Mouse (Mus musculus): Measurements from ENCODE around the gene Cped1.

The Cped1 gene

GRCm38 (mm10) chr6:22000086-22000485 is 14.4 kb downstream of the Cped1 start:
- peak; percentile 65 for DNase-seq (ENCODE audit: low spot score)

- DNase-seq (ENCODE audit: low spot score): no peak
Measured at GRCm38 (mm10) chr6:22000881-22001280, 15.2 kb downstream of the Cped1 start.

- no peak for DNase-seq (ENCODE audit: low spot score)
Measured at GRCm38 (mm10) chr6:22001284-22001916, 15.7 kb downstream of the Cped1 start.

GRCm38 (mm10) chr6:22002521-22003199 is 16.9 kb downstream of the Cped1 start:
- no peak for DNase-seq (ENCODE audit: low spot score)

GRCm38 (mm10) chr6:22003200-22003587 is 17.5 kb downstream of the Cped1 start:
- DNase-seq (ENCODE audit: low spot score): peak; percentile 79

GRCm38 (mm10) chr6:22003959-22004543 is 18.3 kb downstream of the Cped1 start:
- no peak for DNase-seq (ENCODE audit: low spot score)

GRCm38 (mm10) chr6:22008346-22008745 is 22.6 kb downstream of the Cped1 start:
- DNase-seq (ENCODE audit: low spot score): no peak

- DNase-seq (ENCODE audit: low spot score): no peak
Measured at GRCm38 (mm10) chr6:22010258-22010657, 24.5 kb downstream of the Cped1 start.

GRCm38 (mm10) chr6:22010761-22011281 is 25.1 kb downstream of the Cped1 start:
- no peak for DNase-seq (ENCODE audit: low spot score)

GRCm38 (mm10) chr6:22011546-22011945 is 25.8 kb downstream of the Cped1 start:
- DNase-seq (ENCODE audit: low spot score): no peak

- no peak for DNase-seq (ENCODE audit: low spot score)
Measured at GRCm38 (mm10) chr6:22012099-22012498, 26.4 kb downstream of the Cped1 start.

GRCm38 (mm10) chr6:22012501-22012900 is 26.8 kb downstream of the Cped1 start:
- DNase-seq (ENCODE audit: low spot score): no peak

- no peak for DNase-seq (ENCODE audit: low spot score)
Measured at GRCm38 (mm10) chr6:22013394-22013793, 27.7 kb downstream of the Cped1 start.

- no peak for DNase-seq (ENCODE audit: low spot score)
Measured at GRCm38 (mm10) chr6:22014291-22014911, 28.7 kb downstream of the Cped1 start.

GRCm38 (mm10) chr6:22017631-22018030 is 31.9 kb downstream of the Cped1 start:
- DNase-seq (ENCODE audit: low spot score): no peak

GRCm38 (mm10) chr6:22018768-22019445 is 33.2 kb downstream of the Cped1 start:
- DNase-seq (ENCODE audit: low spot score): no peak

GRCm38 (mm10) chr6:22019637-22020036 is 33.9 kb downstream of the Cped1 start:
- no peak for DNase-seq (ENCODE audit: low spot score)

GRCm38 (mm10) chr6:22020696-22021095 is 35.0 kb downstream of the Cped1 start:
- DNase-seq (ENCODE audit: low spot score): no peak

GRCm38 (mm10) chr6:22021315-22021714 is 35.6 kb downstream of the Cped1 start:
- no peak for DNase-seq (ENCODE audit: low spot score)

GRCm38 (mm10) chr6:22024168-22024567 is 38.5 kb downstream of the Cped1 start:
- no peak for DNase-seq (ENCODE audit: low spot score)

GRCm38 (mm10) chr6:22025584-22026357 is 40.1 kb downstream of the Cped1 start:
- peak; percentile 74 for DNase-seq (ENCODE audit: low spot score)

GRCm38 (mm10) chr6:22026358-22026673 is 40.6 kb downstream of the Cped1 start:
- DNase-seq (ENCODE audit: low spot score): peak; percentile 49

Data from embryo, embryonic 10 days (tissue).